Mouse (Mus musculus) MEL (cell line): ENCODE measurements around the gene Kcnn1. TPM values are rescaled to one million over a fixed set of nuclear protein-coding genes. Genes with fewer than 3 reads are reported as not detected.

Experiments used
- DNase-seq: peaks from one replicate; pipeline ENCODE4 v3.0.0; 2011; ENCODE audit warnings: low read depth, low spot score
- H3K27ac ChIP-seq: 2 replicates; pipeline ENCODE4 v1.5.1; 2012; ENCODE audit warnings: low read depth, mild to moderate bottlenecking, control low read depth, low read length, moderate library complexity; ENCODE audit not compliant: control insufficient read depth
- H3K27me3 ChIP-seq, 2 experiments: fragments of 150-350 bp in 1 of 2; sonication (generic) in 1 of 2; 2 replicates each; pipeline ENCODE4 v1.6.1; 2012; ENCODE audit warnings: low read length in 2 of 2, mild to moderate bottlenecking in 2 of 2, improper control_type of control experiment in 1 of 2, moderate library complexity in 1 of 2; ENCODE audit not compliant: insufficient read depth in 2 of 2, control insufficient read depth in 1 of 2
- H3K36me3 ChIP-seq, 2 experiments: 2 replicates each; pipeline ENCODE4 v1.6.1; 2012 to 2014; ENCODE audit warnings: low read length in 2 of 2, improper control_type of control experiment in 1 of 2, inconsistent platforms in 1 of 2, mild to moderate bottlenecking in 1 of 2; ENCODE audit not compliant: insufficient read depth in 2 of 2, control insufficient read depth in 1 of 2
- H3K4me1 ChIP-seq, 2 experiments: fragments of 150-350 bp in 1 of 2; sonication (generic) in 1 of 2; 2 replicates each; pipeline ENCODE4 v1.6.1; 2012; ENCODE audit warnings: low read length in 2 of 2, improper control_type of control experiment in 1 of 2, mild to moderate bottlenecking in 1 of 2; ENCODE audit not compliant: insufficient read depth in 2 of 2, control insufficient read depth in 1 of 2
- H3K4me3 ChIP-seq, 2 experiments: fragments of 150-350 bp in 1 of 2; sonication (generic) in 1 of 2; 2 replicates each; pipeline ENCODE4 v1.5.1; 2012; ENCODE audit warnings: low read depth in 2 of 2, low read length in 2 of 2, mild to moderate bottlenecking in 2 of 2, moderate library complexity in 2 of 2, control low read depth in 1 of 2, improper control_type of control experiment in 1 of 2; ENCODE audit not compliant: control insufficient read depth in 1 of 2, insufficient read depth in 1 of 2
- H3K79me2 ChIP-seq: 2 replicates; pipeline ENCODE4 v1.6.1; 2012; ENCODE audit warnings: mild to moderate bottlenecking, low read length, moderate library complexity; ENCODE audit not compliant: control insufficient read depth, poor library complexity, insufficient read depth
- H3K9ac ChIP-seq: 2 replicates; pipeline ENCODE4 v1.6.1; 2012; ENCODE audit warnings: low read depth, mild to moderate bottlenecking, control low read depth, low read length, moderate library complexity; ENCODE audit not compliant: control insufficient read depth, poor library complexity, severe bottlenecking
- H3K9me3 ChIP-seq: fragments of 150-350 bp; sonication (generic); replicated peaks from 2 replicates; pipeline ENCODE4 v1.6.1; 2012; ENCODE audit warnings: mild to moderate bottlenecking, low read length, improper control_type of control experiment, moderate library complexity; ENCODE audit not compliant: insufficient read depth
- E2F4 ChIP-seq: IDR thresholded peaks from 2 replicates; pipeline ENCODE4 v1.6.1; 2011; ENCODE audit warnings: low read depth, low read length, improper control_type of control experiment, borderline replicate concordance
- EP300 ChIP-seq, 2 experiments: IDR thresholded peaks; 2 replicates each; pipeline ENCODE4 v1.6.1; 2011; ENCODE audit warnings: improper control_type of control experiment in 2 of 2, low read length in 2 of 2, low read depth in 1 of 2, mild to moderate bottlenecking in 1 of 2
- ETS1 ChIP-seq: IDR thresholded peaks from 2 replicates; pipeline ENCODE4 v1.6.1; 2012; ENCODE audit warnings: low read depth, mild to moderate bottlenecking, inconsistent platforms, low read length, improper control_type of control experiment, moderate library complexity
- HCFC1 ChIP-seq: IDR thresholded peaks from 2 replicates; pipeline ENCODE4 v1.6.1; 2012; ENCODE audit warnings: low read depth, mild to moderate bottlenecking, inconsistent platforms, low read length, improper control_type of control experiment, moderate library complexity
- KAT2A ChIP-seq: conservative IDR thresholded peaks from 2 replicates; pipeline ENCODE4 v1.6.1; 2012; ENCODE audit warnings: low read depth, low read length, improper control_type of control experiment, inconsistent platforms
- MAZ ChIP-seq: IDR thresholded peaks from 2 replicates; pipeline ENCODE4 v1.6.1; 2012; ENCODE audit warnings: low read depth, mild to moderate bottlenecking, inconsistent platforms, low read length, improper control_type of control experiment
- MEF2A ChIP-seq: IDR thresholded peaks from 2 replicates; pipeline ENCODE4 v1.6.1; 2014; ENCODE audit warnings: low read depth, mild to moderate bottlenecking, inconsistent platforms, low read length, improper control_type of control experiment; ENCODE audit not compliant: poor library complexity, insufficient replicate concordance, severe bottlenecking; ENCODE audit errors: extremely low read depth
- MXI1 ChIP-seq: IDR thresholded peaks from 2 replicates; pipeline ENCODE4 v1.6.1; 2011; ENCODE audit warnings: mild to moderate bottlenecking, low read depth, low read length, improper control_type of control experiment
- NRF1 ChIP-seq: IDR thresholded peaks from 2 replicates; pipeline ENCODE4 v1.6.1; 2014; ENCODE audit warnings: low read depth, mild to moderate bottlenecking, inconsistent platforms, low read length, improper control_type of control experiment, moderate library complexity; ENCODE audit not compliant: poor library complexity, insufficient read depth, severe bottlenecking
- POLR2A ChIP-seq, 2 experiments: IDR thresholded peaks; 2 replicates each; pipeline ENCODE4 v1.6.1; 2011 to 2012; ENCODE audit warnings: low read length in 2 of 2, mild to moderate bottlenecking in 2 of 2, control low read depth in 1 of 2, improper control_type of control experiment in 1 of 2, low read depth in 1 of 2, moderate library complexity in 1 of 2; ENCODE audit not compliant: control insufficient read depth in 1 of 2, insufficient read depth in 1 of 2, poor library complexity in 1 of 2
- SMC3 ChIP-seq: IDR thresholded peaks from 2 replicates; pipeline ENCODE4 v1.6.1; 2011; ENCODE audit warnings: low read depth, low read length, improper control_type of control experiment
- TCF12 ChIP-seq: IDR thresholded peaks from 2 replicates; pipeline ENCODE4 v1.6.1; 2014; ENCODE audit warnings: low read depth, mild to moderate bottlenecking, inconsistent platforms, low read length, improper control_type of control experiment, moderate library complexity
- UBTF ChIP-seq: IDR thresholded peaks from 2 replicates; pipeline ENCODE4 v1.6.1; 2012; ENCODE audit warnings: low read depth, mild to moderate bottlenecking, inconsistent platforms, low read length, improper control_type of control experiment, moderate library complexity, borderline replicate concordance; ENCODE audit not compliant: insufficient read depth
- USF1 ChIP-seq: IDR thresholded peaks from 2 replicates; pipeline ENCODE4 v1.6.1; 2014; ENCODE audit warnings: low read depth, mild to moderate bottlenecking, inconsistent platforms, low read length, improper control_type of control experiment, moderate library complexity
- USF2 ChIP-seq, 2 experiments: IDR thresholded peaks; 2 replicates each; pipeline ENCODE4 v1.6.1; 2011 to 2012; ENCODE audit warnings: improper control_type of control experiment in 2 of 2, low read length in 2 of 2, borderline replicate concordance in 1 of 2, inconsistent platforms in 1 of 2, low read depth in 1 of 2, mild to moderate bottlenecking in 1 of 2; ENCODE audit not compliant: insufficient read depth in 1 of 2
- ZC3H11A ChIP-seq: IDR thresholded peaks from 2 replicates; pipeline ENCODE4 v1.6.1; 2012; ENCODE audit warnings: low read depth, mild to moderate bottlenecking, inconsistent platforms, low read length, improper control_type of control experiment
- polyA plus RNA-seq, 2 experiments: library from polyadenylated mRNA; stranded (reverse) in 1 of 2; unstranded in 1 of 2; fragments of >175 nt in 1 of 2; fragments of >200 nt in 1 of 2; gene quantifications; 2 replicates each; pipeline versions ENCODE4 v1.2.1 to v1.2.4; 2012; ENCODE audit warnings: low replicate concordance in 2 of 2, low read depth in 1 of 2; ENCODE audit not compliant: insufficient read length in 2 of 2, insufficient read depth in 1 of 2, missing spikeins in 1 of 2
- total RNA-seq: library from RNA; depleted of rRNA; stranded (reverse); fragments of 300-350 nt; gene quantifications from 2 replicates; pipeline ENCODE4 v1.2.3, GENCODE M21; 2012

Gene Kcnn1
- total and polyA plus RNA-seq, 3 experiments = 8.9 to 10.7 TPM; not detected in 1

DNA sequence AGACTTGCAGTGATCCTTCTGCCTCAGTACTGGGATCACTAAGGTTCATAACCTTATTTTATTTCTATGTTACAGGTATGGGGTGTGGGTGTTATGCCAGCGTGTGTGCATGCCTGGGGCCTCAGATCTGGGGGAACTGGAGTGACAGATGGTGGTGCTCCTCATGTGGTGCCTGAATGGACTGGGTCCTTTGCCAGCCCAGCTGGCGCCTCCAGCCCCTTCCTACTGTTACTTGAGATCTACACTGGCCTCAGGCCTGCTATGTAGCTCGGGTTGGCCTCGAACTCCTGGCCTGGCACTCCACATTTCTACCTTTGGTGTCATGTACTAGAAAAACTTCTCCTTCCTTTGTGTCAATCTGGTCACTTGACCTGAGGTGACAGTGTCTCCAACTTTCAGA lies 21.1 kb upstream of the Kcnn1 start:
- no peaks in the 10 kb centered on the region for H3K27me3 ChIP-seq

DNA sequence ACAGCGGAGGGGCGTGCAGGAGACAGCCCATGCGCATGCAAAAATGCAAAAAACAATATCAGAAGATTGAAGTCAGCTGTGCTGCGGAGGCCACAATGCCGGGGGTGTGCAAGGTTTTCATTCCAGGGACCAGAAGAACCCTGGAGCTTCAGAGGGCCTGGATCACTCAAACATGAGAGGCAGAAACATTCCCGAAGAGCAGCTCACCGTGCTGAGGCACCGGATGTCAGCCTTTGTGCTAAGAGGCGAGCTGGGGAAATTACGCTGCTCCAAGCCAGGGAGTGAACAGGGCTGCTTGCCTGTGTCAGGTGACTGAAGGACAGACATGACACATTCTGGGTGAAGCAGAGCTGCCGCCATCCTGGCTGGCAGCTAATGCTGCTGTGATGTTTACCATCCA lies 17.5 kb upstream of the Kcnn1 start:
- Histone ChIP-seq H3K27ac (no peak overlapping the region), H3K27me3 (no peaks in the 10 kb centered on the region), H3K9me3 (no peaks in the 10 kb centered on the region), H3K4me3 (no peak overlapping the region), H3K79me2 (no peaks in the 10 kb centered on the region), H3K36me3 (no peaks in the 10 kb centered on the region), H3K4me1 (no peaks in the 10 kb centered on the region), H3K9ac (no peak overlapping the region)
- no peak for TF ChIP-seq ZC3H11A
- TF ChIP-seq USF2 (IDR thresholded peaks at IDR 0.05; ENCODE audit: borderline replicate concordance in 1 of 2, insufficient read depth in 1 of 2, low read depth in 1 of 2, low read length in 2 of 2) = no peak
- no peak for TF ChIP-seq E2F4
- no peak for TF ChIP-seq SMC3
- TF ChIP-seq UBTF = no peak
- TF ChIP-seq NRF1 = no peak
- no peak for TF ChIP-seq MXI1
- TF ChIP-seq HCFC1 = no peak
- DNase-seq = no peak

More for the DNA sequence above, 21.1 kb upstream of the Kcnn1 start:
- TF ChIP-seq KAT2A (no peak), TCF12 (no peak), EP300 (IDR thresholded peaks at IDR 0.05; ENCODE audit: low read depth in 1 of 2, low read length in 2 of 2) (no peak), MEF2A (no peak), POLR2A (IDR thresholded peaks at IDR 0.05; ENCODE audit: control insufficient read depth in 1 of 2, insufficient read depth in 1 of 2, low read depth in 1 of 2, low read length in 2 of 2, poor library complexity in 1 of 2) (no peak), ETS1 (no peak), HCFC1 (no peak), MAZ (no peak), USF1 (no peak)
- Histone ChIP-seq H3K4me1 (no peaks in the 10 kb centered on the region), H3K27ac (no peak overlapping the region), H3K4me3 (no peak overlapping the region), H3K79me2 (no peaks in the 10 kb centered on the region), H3K9me3 (no peaks in the 10 kb centered on the region), H3K9ac (no peak overlapping the region), H3K36me3 (no peaks in the 10 kb centered on the region)
- no peak for DNase-seq
